Mouse (Mus musculus) bone marrow, adult 2 months (tissue): Measurements from ENCODE around the gene Mcl1. TPM values are rescaled to one million over a fixed set of nuclear protein-coding genes. Genes with fewer than 3 reads are reported as not detected.

Experiments
- H3K27ac ChIP-seq: fragments of 200-500 bp; 2 replicates; pipeline ENCODE4 v1.5.1; 2012; ENCODE audit warnings: low read depth, mild to moderate bottlenecking, control low read depth, inconsistent platforms, low read length; ENCODE audit not compliant: control insufficient read depth, poor library complexity, insufficient read depth
- H3K4me1 ChIP-seq: fragments of 200-500 bp; 2 replicates; pipeline ENCODE4 v1.6.1; 2011; ENCODE audit warnings: low read length; ENCODE audit not compliant: control insufficient read depth, insufficient read depth
- H3K4me3 ChIP-seq: fragments of 200-500 bp; replicated peaks from 2 replicates; pipeline ENCODE3; 2011; ENCODE audit warnings: mild to moderate bottlenecking, low read depth, low read length, control low read depth; ENCODE audit not compliant: control insufficient read depth
- CTCF ChIP-seq: fragments of 200-500 bp; IDR thresholded peaks from 2 replicates; pipeline ENCODE4 v1.5.1; 2011; ENCODE audit warnings: low read length, control low read depth; ENCODE audit not compliant: control insufficient read depth, insufficient read depth
- POLR2A ChIP-seq: fragments of 200-500 bp; IDR thresholded peaks from 2 replicates; pipeline ENCODE4 v1.6.1; 2011; ENCODE audit warnings: low read depth, mild to moderate bottlenecking, control low read depth, low read length, borderline replicate concordance; ENCODE audit not compliant: control insufficient read depth
- WGBS: fragments of 180-500 bp; shearing (Covaris S2); methylation state at CpG from one replicate; pipeline ENCODE4 v1.1.7; 2018; 5-methylcytosine and 5-hydroxymethylcytosine counted together
- polyA plus RNA-seq: library from polyadenylated mRNA; stranded (reverse); fragments of >200 nt; gene quantifications from 2 replicates; pipeline ENCODE4 v1.2.4, GENCODE M21; 2011; ENCODE audit warnings: low replicate concordance; ENCODE audit not compliant: missing spikeins, insufficient read depth, insufficient read length

Mcl1 gene
- polyA plus RNA-seq, 1 experiment = 134 TPM

DNA sequence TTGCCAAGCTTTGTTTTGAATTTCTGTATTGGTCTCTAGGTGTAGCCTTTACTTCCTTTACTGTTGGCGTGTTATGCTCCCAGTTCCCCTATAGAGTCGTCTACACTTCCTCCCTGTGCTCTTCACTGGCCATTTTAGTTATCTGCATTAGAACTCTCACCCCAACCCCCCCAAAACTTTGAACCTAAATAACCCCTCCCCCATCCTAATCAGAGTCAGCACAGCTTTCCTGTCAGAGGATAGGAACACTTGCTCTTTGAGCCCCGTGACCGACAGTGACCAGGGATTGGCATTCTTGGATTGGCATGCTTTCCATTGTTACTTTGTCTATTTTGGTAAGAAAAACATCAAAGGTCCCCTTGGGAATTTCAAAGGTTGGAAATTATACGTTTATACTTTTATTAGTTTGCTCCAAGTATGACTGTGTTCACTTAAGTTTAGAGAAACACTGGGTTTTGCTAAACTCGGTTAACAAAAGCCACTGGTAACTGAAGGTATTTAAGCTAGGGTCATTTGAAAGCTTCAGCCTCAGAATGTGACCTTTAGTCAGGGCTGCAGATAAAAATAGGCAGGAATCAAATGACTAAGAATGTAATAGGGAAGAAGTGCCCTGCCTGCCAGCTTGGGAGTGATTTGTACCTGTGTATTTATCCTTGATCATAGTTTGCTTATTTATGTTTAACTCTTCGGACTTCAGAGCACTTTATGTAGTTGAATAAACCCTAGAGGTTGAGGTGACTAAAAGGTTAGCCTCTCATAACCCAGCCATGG lies 3.5 kb downstream of the Mcl1 start:
- WGBS = 16% methylated on average over 7 of the region's 7 CpGs
- Histone ChIP-seq H3K4me3 (peak overlapping the region; percentile 68), H3K4me1 (peaks cover 11% of the 10 kb centered on the region), H3K27ac (no peak overlapping the region)
- TF ChIP-seq POLR2A (no peak), CTCF (no peak)

DNA sequence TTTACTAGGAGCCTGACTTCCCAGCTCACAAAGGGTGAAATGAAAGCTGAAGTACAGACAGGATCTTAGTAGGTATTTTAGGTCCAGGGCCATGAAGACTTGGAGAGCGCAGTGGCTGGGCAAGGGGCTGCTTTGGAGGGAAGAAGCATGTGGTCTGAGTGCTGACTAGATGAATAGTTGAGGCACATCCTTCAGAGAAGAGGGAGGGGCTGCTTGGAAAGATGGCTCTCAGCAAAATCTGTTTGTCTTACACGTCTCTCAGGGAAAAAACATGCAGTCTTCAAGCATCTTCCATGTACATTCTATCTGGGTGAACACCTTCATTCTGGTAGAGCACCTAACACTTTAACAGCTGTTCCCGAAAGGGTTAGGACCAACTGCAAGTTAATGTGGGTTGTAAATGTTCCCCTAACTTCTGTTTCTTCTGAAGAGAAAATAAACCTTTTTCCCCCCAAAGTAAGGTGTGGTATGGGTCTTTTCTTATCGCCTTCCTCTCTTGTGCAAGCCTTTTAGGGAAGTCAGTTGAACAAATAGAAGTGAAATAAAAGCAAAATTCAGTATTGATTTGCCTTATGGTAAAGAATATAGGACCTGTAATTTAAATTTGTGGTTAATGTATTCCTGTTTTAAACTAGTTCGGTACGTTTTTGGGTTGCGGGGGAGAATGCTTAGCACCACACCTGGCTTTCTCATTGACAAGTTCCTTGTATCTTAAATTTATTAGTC lies 4.3 kb downstream of the Mcl1 start:
- Histone ChIP-seq H3K27ac (peak overlapping the region; percentile 59; the same call in 1 of the 2 replicates), H3K4me3 (peak overlapping the region; percentile 35), H3K4me1 (peaks cover 11% of the 10 kb centered on the region)
- WGBS = 40% methylated on average over 7 of the region's 7 CpGs
- TF ChIP-seq POLR2A = no peak
- TF ChIP-seq CTCF = no peak

DNA sequence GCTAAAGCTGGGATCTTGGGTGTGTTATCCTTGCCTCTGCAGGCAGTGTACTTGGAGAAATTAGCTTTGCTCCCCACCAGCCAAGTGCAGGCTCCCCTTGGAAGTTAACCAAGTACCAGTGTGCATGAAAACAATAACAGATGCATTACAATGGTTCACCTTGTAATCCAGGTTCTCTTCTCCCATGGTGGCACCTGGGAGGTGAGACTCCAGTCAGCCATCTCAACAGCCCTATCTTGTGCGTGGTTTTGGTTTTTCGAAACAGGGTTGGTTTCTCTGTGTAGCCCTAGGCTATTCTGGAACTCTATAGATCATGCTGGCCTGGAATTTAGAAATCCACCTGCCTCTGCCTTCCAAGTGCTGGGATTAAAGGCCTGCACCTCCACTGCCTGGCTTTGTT lies 4.9 kb downstream of the Mcl1 start:
- peaks cover 14% of the 10 kb centered on the region for H3K4me1 ChIP-seq
- WGBS = 45% methylated on average over 2 of the region's 2 CpGs
- TF ChIP-seq CTCF (no peak), POLR2A (no peak)
- H3K27ac ChIP-seq = peak overlapping the region; percentile 6; the same call in 1 of the 2 replicates
- peak overlapping the region; percentile 23 for H3K4me3 ChIP-seq

DNA sequence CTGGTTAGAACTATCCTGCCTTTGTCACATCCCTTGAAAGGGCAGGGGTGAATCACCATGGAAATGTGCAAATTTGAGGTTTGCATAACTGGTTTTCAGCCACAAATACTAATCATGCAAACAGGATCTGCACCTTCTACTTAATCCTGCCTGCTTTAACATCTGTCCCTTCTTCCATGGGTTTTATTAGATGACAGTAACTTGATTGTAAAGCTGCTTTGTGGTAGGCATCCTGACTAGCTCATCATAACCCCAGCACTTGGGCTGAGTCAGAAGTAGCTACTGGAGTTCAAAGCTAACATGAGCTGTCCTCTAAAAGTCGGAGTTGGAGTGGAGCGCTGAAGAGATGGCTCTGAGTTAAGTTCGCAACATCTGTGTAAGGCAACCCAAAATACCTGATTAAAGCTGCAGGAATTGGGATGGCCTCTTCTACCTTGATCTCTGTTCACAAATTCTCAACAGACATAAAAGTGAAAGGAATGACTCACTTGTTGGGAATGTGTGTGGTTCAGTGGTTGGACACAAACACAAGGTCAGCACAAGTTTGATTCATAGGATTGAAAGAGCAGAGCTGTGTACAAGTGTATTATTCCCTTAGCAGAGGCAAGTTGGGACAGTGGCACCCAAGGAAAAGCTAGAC lies 5.5 kb downstream of the Mcl1 start:
- 85% methylated on average over 3 of the region's 3 CpGs for WGBS
- Histone ChIP-seq H3K27ac (no peak overlapping the region; the same call in 1 of the 2 replicates), H3K4me3 (no peak overlapping the region), H3K4me1 (peaks cover 16% of the 10 kb centered on the region)
- TF ChIP-seq POLR2A (no peak), CTCF (no peak)

DNA sequence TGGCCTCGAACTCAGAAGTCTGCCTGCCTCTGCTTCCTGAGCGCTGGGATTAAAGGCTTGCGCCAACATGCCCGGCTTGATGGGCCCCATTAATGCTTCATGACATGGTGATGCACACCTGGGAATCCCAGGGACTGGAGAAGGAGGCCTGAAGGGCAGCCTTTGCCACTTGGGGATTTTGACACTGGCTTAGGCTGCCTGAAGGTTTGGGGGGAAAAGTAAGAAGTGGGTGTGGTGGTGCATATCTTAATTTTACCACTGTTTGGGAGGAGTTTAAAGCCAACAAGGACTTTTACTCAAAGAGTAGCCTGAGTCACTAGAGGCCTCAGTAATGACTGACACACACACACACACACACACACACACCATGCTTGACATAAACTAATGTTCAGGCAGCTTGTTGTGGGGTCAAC lies 6.4 kb downstream of the Mcl1 start:
- no peak overlapping the region for H3K4me3 ChIP-seq
- 84% methylated on average over 4 of the region's 4 CpGs for whole genome bisulfite sequencing
- H3K4me1 ChIP-seq = peaks cover 19% of the 10 kb centered on the region
- peak overlapping the region; percentile 48; the same call in 1 of the 2 replicates for H3K27ac ChIP-seq
- TF ChIP-seq CTCF (no peak), POLR2A (no peak)

DNA sequence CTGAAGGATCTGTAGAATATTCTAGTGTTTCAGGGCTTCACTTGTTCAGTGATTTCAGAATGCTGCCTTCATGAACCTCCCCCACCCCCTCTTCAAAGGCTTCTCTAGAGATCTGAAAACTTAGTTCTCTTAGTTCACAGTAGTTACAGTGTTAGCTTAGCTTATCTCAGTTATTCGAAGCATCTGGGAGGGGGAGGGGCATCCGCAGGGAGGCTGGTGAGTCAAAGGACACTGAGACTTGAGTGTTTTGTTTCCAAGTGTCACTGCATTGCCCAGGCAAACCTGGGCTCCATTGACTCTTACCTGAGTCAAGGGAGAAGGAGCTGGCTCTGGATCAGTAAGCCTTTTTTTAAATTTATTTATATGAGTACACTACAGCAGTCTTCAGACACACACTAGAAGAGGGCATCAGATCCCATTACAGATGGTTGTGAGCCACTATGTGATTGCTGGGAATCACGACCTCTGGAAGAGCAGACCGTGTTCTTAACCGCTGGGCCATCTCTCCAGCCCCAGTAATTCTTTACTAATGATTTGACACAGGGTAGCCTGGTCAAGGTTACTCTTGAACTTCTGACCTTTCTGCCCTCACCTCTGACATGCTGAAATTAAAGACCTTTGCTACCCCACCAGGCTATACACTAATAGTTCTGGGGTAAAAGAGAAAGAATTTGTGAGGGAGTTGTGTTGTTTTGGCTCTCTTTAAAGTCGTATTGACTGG lies 7.7 kb downstream of the Mcl1 start:
- TF ChIP-seq POLR2A (no peak), CTCF (no peak)
- peaks cover 20% of the 10 kb centered on the region for H3K4me1 ChIP-seq
- WGBS = 70% methylated on average over 6 of the region's 6 CpGs
- no peak overlapping the region; the same call in 1 of the 2 replicates for H3K27ac ChIP-seq
- H3K4me3 ChIP-seq = no peak overlapping the region

DNA sequence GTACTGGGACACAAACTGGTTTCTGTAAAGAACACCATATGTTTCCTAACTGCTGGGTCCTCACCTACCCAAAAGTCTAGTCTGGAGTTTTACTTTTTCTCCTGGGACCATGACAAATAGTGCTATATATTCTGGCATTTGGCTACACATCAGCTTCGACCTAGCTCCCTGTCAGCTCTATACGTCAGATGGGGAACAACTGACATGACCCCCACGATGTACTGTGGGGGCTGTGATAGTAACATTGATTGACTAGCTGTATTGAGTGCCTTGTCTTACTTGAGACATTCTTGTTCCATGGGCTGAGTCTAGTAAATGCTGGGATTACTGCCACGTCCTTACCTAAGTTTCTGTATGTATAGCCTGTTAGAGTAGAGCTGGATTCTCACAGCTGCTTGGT lies 8.9 kb downstream of the Mcl1 start:
- TF ChIP-seq POLR2A (no peak), CTCF (no peak)
- no peak overlapping the region for H3K4me3 ChIP-seq
- peak overlapping the region; percentile 96; the same call in 1 of the 2 replicates for H3K27ac ChIP-seq
- H3K4me1 ChIP-seq = peaks cover 23% of the 10 kb centered on the region
- WGBS = 50% methylated on average over 4 of the region's 4 CpGs
